Mouse (Mus musculus) forebrain, embryonic 12.5 days (tissue): Measurements from ENCODE around the gene Tlx3. TPM values are rescaled to one million over a fixed set of nuclear protein-coding genes. Genes with fewer than 3 reads are reported as not detected.
A peak's percentile ranks its signal among the peaks of the same experiment; 100 is the strongest.

ENCODE experiments used
- ATAC-seq: fragments of 200-750 bp; cut with Nextera tagmentation; 2 replicates; pipeline ENCODE4 v1.8.0; 2017; ENCODE audit warnings: moderate TSS enrichment; ENCODE audit not compliant: low FRiP score
- H3K27ac ChIP-seq: fragments of 300-500 bp; sonication (generic); 2 replicates; pipeline ENCODE4 v1.5.1; 2016; ENCODE audit warnings: mild to moderate bottlenecking
- H3K27me3 ChIP-seq: fragments of 300-500 bp; sonication (generic); 2 replicates; pipeline ENCODE4 v1.6.1; 2016; ENCODE audit warnings: mild to moderate bottlenecking
- H3K36me3 ChIP-seq: fragments of 300-500 bp; sonication (generic); replicated peaks from 2 replicates; pipeline ENCODE4 v1.6.1; 2016; ENCODE audit warnings: mild to moderate bottlenecking
- H3K4me1 ChIP-seq: fragments of 300-500 bp; sonication (generic); 2 replicates; pipeline ENCODE4 v1.6.1; 2016
- H3K4me2 ChIP-seq: fragments of 300-500 bp; sonication (generic); 2 replicates; pipeline ENCODE4 v1.6.1; 2016; ENCODE audit warnings: mild to moderate bottlenecking, moderate library complexity
- H3K4me3 ChIP-seq: fragments of 300-500 bp; sonication (generic); replicated peaks from 2 replicates; pipeline ENCODE4 v1.5.1; 2016; ENCODE audit warnings: mild to moderate bottlenecking
- H3K9ac ChIP-seq: fragments of 300-500 bp; sonication (generic); 2 replicates; pipeline ENCODE4 v1.6.1; 2016; ENCODE audit warnings: mild to moderate bottlenecking
- H3K9me3 ChIP-seq: fragments of 300-500 bp; sonication (generic); 2 replicates; pipeline ENCODE4 v1.6.1; 2016
- WGBS: fragments of 180-500 bp; shearing (Covaris S2); methylation state at CpG from one replicate; pipeline ENCODE4 v1.1.7; 2016; 5-methylcytosine and 5-hydroxymethylcytosine counted together
- polyA plus RNA-seq: library from polyadenylated mRNA; unstranded; fragments of >200 nt; fragmentation: Nextera tagmentation; extraction: Ambion mirVana; gene quantifications from 2 replicates; pipeline ENCODE4 v1.2.1, GENCODE M21; 2016

The Tlx3 gene
- polyA plus RNA-seq, 1 experiment from 2014 or later: 0.32 TPM

DNA sequence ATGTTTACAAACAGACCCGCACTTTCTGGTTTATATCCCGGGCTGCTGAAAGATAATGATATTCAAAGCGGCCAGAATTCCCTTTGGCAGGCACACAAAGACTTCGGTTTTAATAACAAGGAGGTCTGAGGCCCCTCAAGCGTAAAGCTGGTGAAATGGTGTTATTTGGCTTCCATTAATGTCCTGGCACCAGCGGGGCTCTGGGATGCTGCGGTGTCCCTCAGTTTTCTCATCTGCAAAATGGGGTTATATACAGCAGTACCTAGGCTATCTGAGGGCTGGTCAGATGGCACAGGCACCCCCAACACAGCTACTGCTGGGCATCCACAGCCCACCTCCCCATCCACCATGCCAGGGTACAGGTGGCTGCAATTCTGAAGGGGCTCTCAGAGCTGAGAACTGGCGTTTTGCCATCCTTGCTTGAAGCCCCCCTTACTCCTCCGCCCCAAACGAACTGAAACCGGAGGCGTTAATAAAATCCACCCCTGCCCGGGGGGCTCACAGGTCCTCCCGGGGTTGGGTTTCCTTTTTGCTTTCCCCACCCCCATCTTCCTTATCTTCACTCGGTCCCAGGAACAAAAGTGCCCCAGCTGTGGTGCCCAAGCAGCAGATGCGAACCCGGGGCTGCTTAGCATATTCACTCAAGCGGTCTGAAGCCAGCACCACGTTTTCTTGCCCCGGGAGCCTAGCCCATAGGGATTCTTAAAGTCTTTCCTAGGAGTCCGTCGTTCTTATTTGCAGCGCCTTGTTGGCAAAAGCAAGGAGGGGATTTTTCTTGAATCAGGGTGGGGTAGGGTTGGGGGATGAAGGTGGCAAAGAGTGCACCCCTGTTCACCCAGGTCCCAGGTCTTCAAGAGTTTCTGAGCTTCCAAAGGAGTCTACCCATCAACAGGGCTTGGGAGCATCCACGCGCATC is 7.6 kb downstream of the Tlx3 start:
- ATAC-seq: no peak
- 3% methylated on average over 25 of the region's 25 CpGs for WGBS
- no peaks in the 10 kb centered on the region for H3K36me3 ChIP-seq
- no peak overlapping the region for H3K9ac ChIP-seq
- peaks cover 89% of the 10 kb centered on the region for H3K27me3 ChIP-seq
- H3K4me3 ChIP-seq: no peak overlapping the region
- 0 out of 2 replicates have a peak, but pooled peaks cover 3% of the 10 kb centered on the region for H3K9me3 ChIP-seq
- no peak overlapping the region for H3K4me2 ChIP-seq
- no peak overlapping the region for H3K27ac ChIP-seq
- H3K4me1 ChIP-seq: peaks cover 20% of the 10 kb centered on the region

DNA sequence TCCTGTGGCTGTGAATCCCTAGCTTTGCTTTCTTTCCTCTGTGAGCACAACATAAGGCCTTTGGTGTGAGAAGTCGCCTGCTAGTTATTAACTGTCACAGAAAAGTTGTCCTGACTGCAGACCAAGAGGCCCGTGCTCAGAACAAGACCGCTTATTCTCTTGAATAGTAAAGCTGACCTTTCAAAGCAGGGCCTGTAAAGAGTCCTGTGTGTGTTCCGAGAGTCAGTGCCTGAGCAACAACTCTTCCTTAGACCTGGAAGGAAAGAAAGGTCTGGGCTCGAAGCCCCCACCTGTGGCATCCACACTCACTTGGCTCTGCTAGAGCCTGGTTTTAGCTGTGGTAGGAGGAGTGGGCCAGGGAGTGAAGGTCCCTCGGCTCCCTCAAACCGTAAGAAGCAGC is 8.3 kb downstream of the Tlx3 start:
- H3K4me1 ChIP-seq: peaks cover 12% of the 10 kb centered on the region
- no peak overlapping the region for H3K27ac ChIP-seq
- ATAC-seq: no peak
- no peak overlapping the region for H3K4me3 ChIP-seq
- WGBS: 10% methylated on average over 7 of the region's 7 CpGs
- no peaks in the 10 kb centered on the region for H3K36me3 ChIP-seq
- H3K9ac ChIP-seq: no peak overlapping the region
- 0 out of 2 replicates have a peak, but pooled peaks cover 3% of the 10 kb centered on the region for H3K9me3 ChIP-seq
- H3K27me3 ChIP-seq: peaks cover 87% of the 10 kb centered on the region
- H3K4me2 ChIP-seq: no peak overlapping the region

DNA sequence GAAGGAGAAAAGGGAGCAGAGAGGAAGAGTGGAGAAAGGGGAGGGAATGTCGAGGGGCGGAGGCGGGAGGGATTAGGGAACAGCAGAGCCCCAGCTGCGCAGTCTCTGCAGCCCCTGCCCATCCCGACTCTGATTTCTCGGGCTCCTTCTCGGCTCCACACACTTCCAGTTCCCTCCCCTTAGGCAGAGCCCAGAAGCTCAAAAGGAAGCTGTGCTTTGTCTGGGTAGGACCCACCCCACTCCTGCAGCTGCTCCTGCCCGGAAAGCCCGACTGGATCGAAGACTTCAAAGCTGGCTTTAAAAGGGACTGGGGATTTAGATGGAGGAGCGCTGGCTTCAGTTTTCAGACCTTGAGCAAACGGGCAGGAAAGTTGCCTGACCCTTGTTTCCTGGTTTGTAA is 9.7 kb downstream of the Tlx3 start:
- 0 out of 2 replicates have a peak overlapping the region, but pooled peaks have one; percentile 1 for H3K4me2 ChIP-seq

DNA sequence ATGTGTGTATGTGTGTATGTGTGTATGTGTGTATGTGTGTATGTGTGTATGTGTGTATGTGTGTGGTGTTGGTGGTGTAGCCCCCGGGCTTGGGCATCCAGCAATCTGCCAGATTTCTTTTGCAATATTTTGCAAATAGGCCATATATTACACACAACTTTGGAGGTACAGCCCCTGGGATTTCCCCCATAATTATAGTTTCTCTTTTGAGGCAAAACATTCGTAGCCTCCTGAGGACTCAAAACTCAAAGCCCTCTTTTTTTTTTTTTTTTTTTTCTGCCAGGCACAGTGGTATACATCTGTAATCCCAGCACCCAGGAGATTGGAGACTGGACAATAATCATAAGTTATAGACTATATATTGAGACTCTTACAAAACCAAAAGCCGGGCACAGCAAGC is 21.6 kb downstream of the Tlx3 start:
- H3K4me1 ChIP-seq: peaks cover 16% of the 10 kb centered on the region
- no peak overlapping the region for H3K4me2 ChIP-seq
- no peaks in the 10 kb centered on the region for H3K9me3 ChIP-seq
- no peak overlapping the region for H3K9ac ChIP-seq
- H3K27ac ChIP-seq: no peak overlapping the region
- H3K27me3 ChIP-seq: peaks cover 33% of the 10 kb centered on the region
- ATAC-seq: no peak
- H3K36me3 ChIP-seq: no peaks in the 10 kb centered on the region
- 80% methylated on average over 3 of the region's 3 CpGs for WGBS
- H3K4me3 ChIP-seq: no peak overlapping the region

More for the DNA sequence above, 9.7 kb downstream of the Tlx3 start:
- H3K27ac ChIP-seq: no peak overlapping the region
- 0 out of 2 replicates have a peak, but pooled peaks cover 3% of the 10 kb centered on the region for H3K9me3 ChIP-seq
- H3K9ac ChIP-seq: no peak overlapping the region
- WGBS: 0% methylated on average over 12 of the region's 12 CpGs
- H3K4me1 ChIP-seq: peaks cover 11% of the 10 kb centered on the region; the same call in 1 of the 2 replicates
- H3K4me3 ChIP-seq: no peak overlapping the region
- H3K27me3 ChIP-seq: peaks cover 73% of the 10 kb centered on the region
- no peaks in the 10 kb centered on the region for H3K36me3 ChIP-seq
- ATAC-seq: peak; percentile 53; the same call in 1 of the 2 replicates

DNA sequence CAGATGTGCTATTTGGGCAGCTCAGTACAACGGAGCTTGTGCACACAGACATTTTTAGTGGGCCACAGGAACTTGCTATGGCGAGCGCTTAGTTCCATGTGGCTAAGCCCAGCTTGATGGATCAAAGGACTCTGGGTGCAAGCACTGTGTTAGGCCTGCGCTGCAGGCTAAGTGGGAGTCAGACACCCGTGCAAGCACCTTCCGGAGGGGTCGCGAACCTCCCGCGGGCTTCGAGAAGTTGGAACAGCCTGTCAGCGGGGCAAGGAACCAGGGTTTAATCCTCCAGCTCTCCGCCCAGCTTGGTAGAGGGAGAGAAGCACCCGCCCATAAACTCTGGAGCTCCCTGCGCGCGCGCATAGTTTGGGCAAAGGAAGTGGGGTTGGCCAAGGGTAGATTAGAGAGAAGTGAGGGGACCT is 22.7 kb downstream of the Tlx3 start:
- under 1% methylated on average over 18 of the region's 18 CpGs for WGBS
- no peak for ATAC-seq
- no peak overlapping the region for H3K9ac ChIP-seq

DNA sequence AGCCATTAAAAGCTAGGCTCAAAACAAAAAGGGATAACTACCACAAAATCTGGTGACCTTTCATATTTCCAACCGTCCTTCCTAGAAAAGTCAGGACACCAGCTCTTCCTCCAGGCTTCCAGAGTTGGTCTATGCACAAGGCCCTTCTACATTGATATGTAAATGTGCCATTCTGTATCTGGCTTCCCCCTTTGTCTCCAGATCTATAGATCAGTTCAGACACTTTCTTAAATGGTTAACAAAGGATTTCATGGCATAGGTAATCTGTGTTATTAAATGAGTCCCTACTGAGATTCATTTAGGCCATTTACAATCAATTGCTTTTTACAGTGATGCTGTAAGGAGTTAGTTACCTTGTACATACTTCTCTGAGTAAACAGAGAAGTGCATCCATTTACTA is 23.6 kb downstream of the Tlx3 start:
- Histone ChIP-seq H3K4me3 (no peak overlapping the region), H3K27me3 (peaks cover 42% of the 10 kb centered on the region), H3K27ac (no peak overlapping the region), H3K4me2 (no peak overlapping the region), H3K36me3 (no peaks in the 10 kb centered on the region), H3K4me1 (peaks cover 16% of the 10 kb centered on the region), H3K9ac (no peak overlapping the region), H3K9me3 (no peaks in the 10 kb centered on the region)
- WGBS: 10% methylated on average over 1 of the region's 1 CpGs
- no peak for ATAC-seq

More for the DNA sequence above, 22.7 kb downstream of the Tlx3 start:
- peaks cover 41% of the 10 kb centered on the region for H3K27me3 ChIP-seq
- H3K9me3 ChIP-seq: no peaks in the 10 kb centered on the region
- no peak overlapping the region for H3K27ac ChIP-seq
- H3K4me1 ChIP-seq: peaks cover 16% of the 10 kb centered on the region
- peak overlapping the region; percentile 46 for H3K4me2 ChIP-seq
- no peaks in the 10 kb centered on the region for H3K36me3 ChIP-seq
- H3K4me3 ChIP-seq: peak overlapping the region; percentile 29; the same call in 1 of the 2 replicates

DNA sequence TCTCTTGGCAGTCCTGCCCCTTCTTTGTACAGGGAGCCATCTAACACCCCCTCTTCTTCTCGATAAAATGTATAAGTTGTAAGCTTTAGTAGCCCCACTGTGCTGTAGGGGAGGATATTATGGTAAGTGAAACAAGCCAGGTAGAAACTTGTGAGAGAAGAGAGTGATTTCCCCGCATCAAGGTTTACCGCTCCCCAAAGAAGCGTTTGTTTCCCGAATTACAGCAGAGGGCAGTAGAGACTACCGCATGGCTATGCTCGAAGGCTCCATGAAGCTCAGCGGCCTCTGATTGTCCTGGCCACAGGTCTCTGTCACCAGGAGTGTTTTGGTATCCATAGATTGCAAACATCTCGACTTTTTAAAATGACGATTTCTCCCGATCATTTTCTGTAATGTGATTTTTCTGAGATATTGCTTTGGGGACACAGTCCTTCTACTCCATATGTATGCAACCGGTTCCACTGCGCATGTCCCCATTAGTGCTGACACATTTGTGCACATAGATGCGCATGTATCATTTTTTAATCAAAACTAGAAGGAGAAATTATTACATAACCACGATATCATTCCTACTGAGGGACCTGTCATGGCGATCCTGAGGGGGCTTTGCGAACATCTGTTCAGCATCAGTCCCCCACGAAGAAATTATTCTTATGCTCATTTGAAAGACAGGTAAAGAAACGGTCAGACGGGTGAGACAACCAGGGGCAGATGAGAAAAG is 26.7 kb downstream of the Tlx3 start:
- no peaks in the 10 kb centered on the region for H3K9me3 ChIP-seq
- peaks cover 16% of the 10 kb centered on the region for H3K4me1 ChIP-seq
- no peak overlapping the region for H3K27ac ChIP-seq
- WGBS: 32% methylated on average over 20 of the region's 20 CpGs
- H3K4me2 ChIP-seq: no peak overlapping the region
- H3K36me3 ChIP-seq: no peaks in the 10 kb centered on the region
- H3K27me3 ChIP-seq: peaks cover 41% of the 10 kb centered on the region
- peak; percentile 49; the same call in 1 of the 2 replicates for ATAC-seq
- H3K9ac ChIP-seq: no peak overlapping the region
- H3K4me3 ChIP-seq: no peak overlapping the region

DNA sequence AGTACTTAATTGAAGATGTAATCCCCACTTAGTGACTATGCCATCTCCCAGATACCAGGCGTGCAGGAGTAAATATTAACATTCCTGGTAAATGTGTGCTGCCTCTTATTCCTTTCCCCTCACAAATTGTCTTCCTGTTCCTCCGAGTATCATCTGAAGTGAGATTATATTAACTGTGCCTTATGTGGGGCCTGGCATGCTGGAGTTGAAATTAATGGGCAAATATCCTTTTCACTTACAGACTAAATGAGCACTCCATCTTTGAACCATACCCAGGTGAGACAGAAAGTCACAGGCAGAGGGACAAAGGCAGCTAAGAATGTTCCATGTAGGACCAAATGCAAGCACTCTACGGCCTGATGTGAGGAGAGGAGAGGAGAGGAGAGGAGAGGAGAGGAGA is 27.6 kb downstream of the Tlx3 start:
- H3K4me1 ChIP-seq: peaks cover 10% of the 10 kb centered on the region
- H3K27me3 ChIP-seq: peaks cover 32% of the 10 kb centered on the region
- WGBS: 78% methylated on average over 2 of the region's 3 CpGs
- no peak overlapping the region for H3K4me3 ChIP-seq
- no peak overlapping the region for H3K4me2 ChIP-seq
- no peaks in the 10 kb centered on the region for H3K9me3 ChIP-seq
- H3K27ac ChIP-seq: no peak overlapping the region
- no peak for ATAC-seq
- H3K36me3 ChIP-seq: no peaks in the 10 kb centered on the region
- no peak overlapping the region for H3K9ac ChIP-seq

DNA sequence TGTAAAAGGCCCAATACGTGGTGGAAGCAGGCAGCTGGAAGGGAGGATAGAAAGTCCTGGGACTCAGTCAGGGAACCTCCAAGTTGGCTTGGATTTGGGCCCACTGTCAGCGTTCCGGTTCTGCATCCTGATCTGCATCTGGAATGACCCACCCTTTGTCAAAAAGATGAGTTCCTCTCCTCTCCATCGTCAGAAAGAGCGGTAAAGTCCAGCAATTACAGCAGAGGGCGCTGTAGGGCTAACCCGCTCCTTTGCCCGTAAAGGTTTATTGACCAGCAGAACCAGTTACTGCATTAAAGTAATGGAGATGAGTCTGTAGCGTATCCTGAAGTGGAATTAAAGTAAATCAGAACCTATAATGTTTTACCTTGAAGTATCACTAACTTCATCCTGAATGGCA is 32.9 kb downstream of the Tlx3 start:
- H3K4me2 ChIP-seq: no peak overlapping the region
- peaks cover 10% of the 10 kb centered on the region; the same call in 1 of the 2 replicates for H3K27me3 ChIP-seq
- no peak overlapping the region for H3K27ac ChIP-seq
- 12% methylated on average over 9 of the region's 9 CpGs for WGBS
- no peaks in the 10 kb centered on the region for H3K4me1 ChIP-seq
- no peak overlapping the region for H3K4me3 ChIP-seq
- no peak overlapping the region for H3K9ac ChIP-seq
- no peaks in the 10 kb centered on the region for H3K36me3 ChIP-seq
- no peak for ATAC-seq
- no peaks in the 10 kb centered on the region for H3K9me3 ChIP-seq

DNA sequence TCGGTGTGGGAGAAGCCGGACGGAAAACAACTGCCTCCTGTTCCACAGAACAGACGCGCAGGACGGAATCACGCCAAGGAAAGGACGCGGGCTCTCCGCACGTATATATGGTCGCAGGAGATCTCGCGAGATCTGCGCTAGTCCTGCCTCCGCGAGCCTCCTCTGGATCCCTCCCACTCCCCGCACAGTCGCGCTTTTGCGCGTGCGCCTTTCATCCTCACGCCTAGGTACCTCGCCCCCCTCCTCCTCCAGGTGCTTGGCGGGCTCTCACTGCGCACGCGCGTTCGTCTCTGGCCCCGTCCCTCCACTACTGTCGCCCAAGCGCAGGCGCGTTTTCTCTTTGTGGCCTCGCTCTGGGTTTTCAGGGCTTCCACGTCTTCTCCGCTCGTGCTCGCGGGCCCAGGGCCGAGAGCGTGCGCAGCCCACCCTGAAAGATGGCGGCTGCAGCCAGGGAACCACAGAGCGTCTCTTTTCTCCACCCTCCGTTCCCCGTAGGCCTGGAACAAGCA is 40.3 kb downstream of the Tlx3 start, which contains the start of gene Npm1:
Gene Npm1, minus strand, starts transcription at position 209 of the 509 bp plus-strand sequence.
- peaks cover 16% of the 10 kb centered on the region for H3K4me1 ChIP-seq
- peak within 1 kb of the TSS; percentile 83 for H3K4me2 ChIP-seq
- H3K9ac ChIP-seq: peak within 1 kb of the TSS; percentile 97
- WGBS: 3% methylated on average over 48 of the region's 49 CpGs
- ATAC-seq: peak; percentile 96
- peaks cover 34% of the 10 kb centered on the region for H3K36me3 ChIP-seq
- peaks cover 7% of the 10 kb centered on the region; the same call in 1 of the 2 replicates for H3K27me3 ChIP-seq
- H3K4me3 ChIP-seq: peak within 1 kb of the TSS; percentile 96
- no peaks in the 10 kb centered on the region for H3K9me3 ChIP-seq
- H3K27ac ChIP-seq: peak within 1 kb of the TSS; percentile 96

DNA sequence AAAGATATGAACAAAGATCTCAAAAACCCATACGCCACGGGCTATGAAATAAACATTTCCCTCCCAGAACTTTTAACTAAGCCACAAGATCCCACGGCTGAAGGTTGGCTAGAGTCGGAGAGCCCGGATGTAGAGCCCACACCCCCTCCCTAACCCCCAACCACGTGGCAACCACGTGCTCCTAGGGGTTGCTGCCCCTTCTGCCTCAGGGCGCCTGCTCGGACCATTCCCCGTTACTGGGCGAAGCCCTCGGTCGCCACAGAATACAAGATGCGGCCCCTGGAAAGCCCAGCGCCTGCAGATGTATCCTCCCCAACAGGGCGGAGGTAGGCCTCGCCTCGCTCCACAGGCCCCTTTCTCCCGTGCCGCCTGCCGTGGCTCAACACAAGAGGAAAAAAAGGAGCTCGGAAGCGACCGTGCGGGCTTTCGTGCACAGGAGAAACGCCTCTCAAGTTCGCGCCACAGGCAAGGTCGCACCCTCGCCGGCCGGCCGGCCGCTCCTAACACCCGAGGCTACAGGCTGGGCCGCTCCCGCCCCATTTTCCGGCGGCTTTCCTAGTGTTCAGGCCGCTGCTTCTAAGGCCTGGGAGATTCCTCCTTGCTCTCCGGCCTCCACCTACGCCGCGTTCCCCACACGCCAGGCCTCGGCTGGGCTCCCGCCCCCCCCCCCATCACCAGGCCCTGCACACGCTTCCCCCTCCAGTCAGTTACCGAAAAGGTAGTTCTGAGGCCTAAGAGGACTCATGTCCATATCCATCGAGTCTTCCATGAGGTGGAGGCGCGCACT is 41.0 kb downstream of the Tlx3 start:
- Histone ChIP-seq H3K27me3 (peaks cover 4% of the 10 kb centered on the region; the same call in 1 of the 2 replicates), H3K9ac (peak overlapping the region; percentile 97), H3K36me3 (peaks cover 40% of the 10 kb centered on the region), H3K27ac (peak overlapping the region; percentile 96), H3K4me3 (peak overlapping the region; percentile 96), H3K4me1 (peaks cover 16% of the 10 kb centered on the region), H3K9me3 (no peaks in the 10 kb centered on the region), H3K4me2 (peak overlapping the region; percentile 83)
- peak; percentile 68 for ATAC-seq
- WGBS: 3% methylated on average over 50 of the region's 53 CpGs
